Mouse (Mus musculus) bone marrow, adult 2 months (tissue): ENCODE results near the gene Myo15b.

Source experiments
- CTCF ChIP-seq: fragments of 200-500 bp; IDR thresholded peaks from 2 replicates; pipeline ENCODE4 v1.5.1; 2011; ENCODE audit warnings: low read length, control low read depth; ENCODE audit not compliant: control insufficient read depth, insufficient read depth
- POLR2A ChIP-seq: fragments of 200-500 bp; IDR thresholded peaks from 2 replicates; pipeline ENCODE4 v1.6.1; 2011; ENCODE audit warnings: low read depth, mild to moderate bottlenecking, control low read depth, low read length, borderline replicate concordance; ENCODE audit not compliant: control insufficient read depth

- TF ChIP-seq CTCF (no peak), POLR2A (no peak)
These were observed 5.7 kb downstream of the Myo15b start for GRCm38 (mm10) chr11:115863895-115864294.
